Mouse (Mus musculus): ENCODE results near the gene Idh2.
"Not testable (repeated sequence)": the region's sequence is repeated elsewhere in the genome, so short reads cannot be mapped to it uniquely, and the experiment has no call there.

Gene Idh2

GRCm38 (mm10) chr7:80057002-80057691 lies 58.0 kb downstream of the Idh2 start:
- TF ChIP-seq CTCF (conservative IDR thresholded peaks at IDR 0.05; ENCODE audit: low read length) (no peak), POU5F1 (IDR thresholded peaks at IDR 0.05; ENCODE audit: borderline replicate concordance, low read length) (no peak), NANOG (IDR thresholded peaks at IDR 0.05; ENCODE audit: borderline replicate concordance, low read length) (no peak)
- peaks cover 89% of the 10 kb centered on the region for H3K4me1 ChIP-seq (replicated peaks; ENCODE audit: low read depth, low read length)

GRCm38 (mm10) chr7:80055781-80056180 lies 59.4 kb downstream of the Idh2 start:
- H3K4me3 ChIP-seq (replicated peaks; ENCODE audit: low read length): no peak overlapping the region
- H3K9me3 ChIP-seq (ENCODE audit: low read length): no peaks in the 10 kb centered on the region
- H3K36me3 ChIP-seq (ENCODE audit: insufficient read depth, low read length): peaks cover 76% of the 10 kb centered on the region
- TF ChIP-seq POU5F1 (IDR thresholded peaks at IDR 0.05; ENCODE audit: borderline replicate concordance, low read length): no peak
- no peak for TF ChIP-seq NANOG (IDR thresholded peaks at IDR 0.05; ENCODE audit: borderline replicate concordance, low read length)
- no peak for TF ChIP-seq CTCF (conservative IDR thresholded peaks at IDR 0.05; ENCODE audit: low read length)
- peaks cover 89% of the 10 kb centered on the region for H3K4me1 ChIP-seq (replicated peaks; ENCODE audit: low read depth, low read length)
- no peaks in the 10 kb centered on the region for H3K27me3 ChIP-seq (ENCODE audit: insufficient read depth, low read length)

More at GRCm38 (mm10) chr7:80057002-80057691, 58.0 kb downstream of the Idh2 start:
- Histone ChIP-seq H3K9me3 (ENCODE audit: low read length) (no peaks in the 10 kb centered on the region), H3K27me3 (ENCODE audit: insufficient read depth, low read length) (no peaks in the 10 kb centered on the region), H3K36me3 (ENCODE audit: insufficient read depth, low read length) (peaks cover 83% of the 10 kb centered on the region), H3K4me3 (replicated peaks; ENCODE audit: low read length) (peak overlapping the region; percentile 55)

- Histone ChIP-seq H3K9me3 (ENCODE audit: low read length) (no peaks in the 10 kb centered on the region), H3K27me3 (ENCODE audit: insufficient read depth, low read length) (no peaks in the 10 kb centered on the region), H3K4me1 (replicated peaks; ENCODE audit: low read depth, low read length) (peaks cover 85% of the 10 kb centered on the region), H3K4me3 (replicated peaks; ENCODE audit: low read length) (no peak overlapping the region), H3K36me3 (ENCODE audit: insufficient read depth, low read length) (peaks cover 63% of the 10 kb centered on the region)
- no peak for TF ChIP-seq CTCF (conservative IDR thresholded peaks at IDR 0.05; ENCODE audit: low read length)
- no peak for TF ChIP-seq POU5F1 (IDR thresholded peaks at IDR 0.05; ENCODE audit: borderline replicate concordance, low read length)
- TF ChIP-seq NANOG (IDR thresholded peaks at IDR 0.05; ENCODE audit: borderline replicate concordance, low read length): no peak
These were observed 62.0 kb downstream of the Idh2 start for GRCm38 (mm10) chr7:80053147-80053546.

- H3K9me3 ChIP-seq (ENCODE audit: low read length): no peaks in the 10 kb centered on the region
- TF ChIP-seq CTCF (conservative IDR thresholded peaks at IDR 0.05; ENCODE audit: low read length): no peak
- no peak for TF ChIP-seq POU5F1 (IDR thresholded peaks at IDR 0.05; ENCODE audit: borderline replicate concordance, low read length)
- no peak for TF ChIP-seq NANOG (IDR thresholded peaks at IDR 0.05; ENCODE audit: borderline replicate concordance, low read length)
- H3K4me1 ChIP-seq (replicated peaks; ENCODE audit: low read depth, low read length): peaks cover 85% of the 10 kb centered on the region
- H3K4me3 ChIP-seq (replicated peaks; ENCODE audit: low read length): peak overlapping the region; percentile 20; the same call in 1 of the 2 replicates
- peaks cover 63% of the 10 kb centered on the region for H3K36me3 ChIP-seq (ENCODE audit: insufficient read depth, low read length)
- H3K27me3 ChIP-seq (ENCODE audit: insufficient read depth, low read length): no peaks in the 10 kb centered on the region
These were observed 62.9 kb downstream of the Idh2 start for GRCm38 (mm10) chr7:80052261-80052660.

- TF ChIP-seq POU5F1 (IDR thresholded peaks at IDR 0.05; ENCODE audit: borderline replicate concordance, low read length) (no peak), NANOG (IDR thresholded peaks at IDR 0.05; ENCODE audit: borderline replicate concordance, low read length) (no peak), CTCF (conservative IDR thresholded peaks at IDR 0.05; ENCODE audit: low read length) (no peak)
- no peaks in the 10 kb centered on the region for H3K9me3 ChIP-seq (ENCODE audit: low read length)
- H3K4me3 ChIP-seq (replicated peaks; ENCODE audit: low read length): no peak overlapping the region
These were observed 63.4 kb downstream of the Idh2 start for GRCm38 (mm10) chr7:80051835-80052234.

GRCm38 (mm10) chr7:80050382-80050781 lies 64.8 kb downstream of the Idh2 start:
- H3K9me3 ChIP-seq (ENCODE audit: low read length); H3K4me3 ChIP-seq (replicated peaks; ENCODE audit: low read length); H3K27me3 ChIP-seq (ENCODE audit: insufficient read depth, low read length): not testable (repeated sequence)
- Histone ChIP-seq H3K4me1 (replicated peaks; ENCODE audit: low read depth, low read length) (peaks cover 82% of the 10 kb centered on the region), H3K36me3 (ENCODE audit: insufficient read depth, low read length) (peaks cover 68% of the 10 kb centered on the region)

More at GRCm38 (mm10) chr7:80051835-80052234, 63.4 kb downstream of the Idh2 start:
- H3K4me1 ChIP-seq (replicated peaks; ENCODE audit: low read depth, low read length): peaks cover 85% of the 10 kb centered on the region
- H3K27me3 ChIP-seq (ENCODE audit: insufficient read depth, low read length): no peaks in the 10 kb centered on the region
- H3K36me3 ChIP-seq (ENCODE audit: insufficient read depth, low read length): peaks cover 63% of the 10 kb centered on the region

GRCm38 (mm10) chr7:80049746-80050145 lies 65.4 kb downstream of the Idh2 start:
- peaks cover 88% of the 10 kb centered on the region for H3K4me1 ChIP-seq (replicated peaks; ENCODE audit: low read depth, low read length)
- no peak for TF ChIP-seq CTCF (conservative IDR thresholded peaks at IDR 0.05; ENCODE audit: low read length)
- TF ChIP-seq POU5F1 (IDR thresholded peaks at IDR 0.05; ENCODE audit: borderline replicate concordance, low read length): no peak
- H3K9me3 ChIP-seq (ENCODE audit: low read length): no peaks in the 10 kb centered on the region
- H3K27me3 ChIP-seq (ENCODE audit: insufficient read depth, low read length): no peaks in the 10 kb centered on the region
- peaks cover 74% of the 10 kb centered on the region for H3K36me3 ChIP-seq (ENCODE audit: insufficient read depth, low read length)
- H3K4me3 ChIP-seq (replicated peaks; ENCODE audit: low read length): no peak overlapping the region

- no peak for TF ChIP-seq NANOG (IDR thresholded peaks at IDR 0.05; ENCODE audit: borderline replicate concordance, low read length)
- no peak for TF ChIP-seq CTCF (conservative IDR thresholded peaks at IDR 0.05; ENCODE audit: low read length)
- TF ChIP-seq POU5F1 (IDR thresholded peaks at IDR 0.05; ENCODE audit: borderline replicate concordance, low read length): no peak
- Histone ChIP-seq H3K9me3 (ENCODE audit: low read length) (no peaks in the 10 kb centered on the region), H3K27me3 (ENCODE audit: insufficient read depth, low read length) (no peaks in the 10 kb centered on the region), H3K4me1 (replicated peaks; ENCODE audit: low read depth, low read length) (peaks cover 86% of the 10 kb centered on the region), H3K4me3 (replicated peaks; ENCODE audit: low read length) (no peak overlapping the region), H3K36me3 (ENCODE audit: insufficient read depth, low read length) (peaks cover 72% of the 10 kb centered on the region)
These were observed 68.2 kb downstream of the Idh2 start for GRCm38 (mm10) chr7:80047041-80047440.
